Mouse (Mus musculus): ENCODE results near the gene Mpp3. TPM values are rescaled to one million over a fixed set of nuclear protein-coding genes. Genes with fewer than 3 reads are reported as not detected.

The Mpp3 gene
- polyA plus RNA-seq, 1 experiment from 2014 or later = 0.24 TPM

DNA sequence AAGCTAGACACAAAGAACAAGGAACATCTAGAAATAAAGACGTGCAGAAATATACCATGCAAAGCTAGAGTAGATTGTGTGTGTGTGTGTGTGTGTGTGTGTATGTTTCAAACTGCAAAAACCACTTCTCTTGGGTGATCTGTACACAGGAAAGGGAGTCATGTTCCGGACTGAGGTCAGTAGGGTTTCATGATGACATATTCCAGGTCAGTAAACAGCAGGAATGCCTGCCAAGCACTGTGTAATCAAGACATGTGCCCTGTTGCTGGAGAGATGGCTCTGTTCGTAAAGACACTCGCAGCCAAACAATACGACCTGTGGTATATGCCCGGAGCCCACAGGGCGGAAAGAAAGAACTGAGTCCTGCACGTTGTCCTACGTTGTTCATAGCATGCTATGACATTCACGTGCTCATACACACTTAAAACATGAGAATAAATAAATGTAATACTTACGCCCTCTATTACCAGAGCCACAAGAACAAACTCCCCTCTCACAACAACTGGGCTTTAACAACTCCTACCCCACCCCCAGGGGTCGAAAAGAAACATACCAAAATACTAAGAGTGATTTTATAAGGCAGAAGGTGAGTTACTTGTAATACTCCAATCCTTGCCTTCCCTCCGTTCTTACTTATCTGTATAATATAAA, 11.4 kb upstream of the Mpp3 start:
- H3K27me3 ChIP-seq = peaks cover 12% of the 10 kb centered on the region
- no peaks in the 10 kb centered on the region for H3K4me1 ChIP-seq (replicated peaks)
- 0 out of 2 replicates have a peak, but pooled peaks have one; percentile 18 for ATAC-seq (ENCODE audit: insufficient read depth)
- H3K4me3 ChIP-seq (replicated peaks) = no peak overlapping the region
- H3K9ac ChIP-seq = no peak overlapping the region
- WGBS (ENCODE audit: insufficient replicate concordance) = 61% methylated on average over 13 of the region's 13 CpGs
- H3K4me2 ChIP-seq = no peak overlapping the region
- H3K36me3 ChIP-seq (replicated peaks) = no peaks in the 10 kb centered on the region
- H3K9me3 ChIP-seq (replicated peaks) = no peaks in the 10 kb centered on the region
- H3K27ac ChIP-seq (replicated peaks) = no peak overlapping the region

DNA sequence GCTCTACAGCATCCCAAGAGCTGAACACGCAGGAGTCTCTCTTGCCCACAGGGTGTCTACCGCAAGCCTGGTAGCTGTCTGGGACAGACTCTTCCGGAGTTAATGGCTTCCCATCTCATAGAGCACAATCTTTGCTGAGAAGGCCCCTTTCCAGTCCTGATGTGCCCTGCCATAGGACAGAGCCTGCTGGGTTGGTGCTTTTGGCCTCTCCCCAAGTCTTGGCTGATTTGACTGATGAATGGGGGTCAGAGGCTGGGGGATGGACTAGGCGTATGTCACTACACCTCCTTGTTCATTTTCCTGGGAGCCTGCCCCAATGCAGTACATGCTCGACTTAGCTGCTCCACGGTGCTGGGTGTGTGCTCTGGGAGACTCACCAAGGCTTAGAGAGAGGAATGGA, 9.5 kb upstream of the Mpp3 start:
- Histone ChIP-seq H3K9me3 (replicated peaks) (no peaks in the 10 kb centered on the region), H3K27ac (replicated peaks) (no peak overlapping the region), H3K4me2 (no peak overlapping the region), H3K9ac (no peak overlapping the region), H3K4me3 (replicated peaks) (no peak overlapping the region), H3K36me3 (replicated peaks) (no peaks in the 10 kb centered on the region), H3K27me3 (peaks cover 16% of the 10 kb centered on the region), H3K4me1 (replicated peaks) (no peaks in the 10 kb centered on the region)
- ATAC-seq (ENCODE audit: insufficient read depth) = no peak
- 75% methylated on average over 6 of the region's 6 CpGs for WGBS (ENCODE audit: insufficient replicate concordance)

GRCm38 (mm10) chr11:102036336-102036735, 8.1 kb upstream of the Mpp3 start:
- H3K4me1 ChIP-seq (replicated peaks) = no peaks in the 10 kb centered on the region
- ATAC-seq (ENCODE audit: insufficient read depth) = no peak
- 62% methylated on average over 7 of the region's 7 CpGs for WGBS (ENCODE audit: insufficient replicate concordance)

GRCm38 (mm10) chr11:102035456-102035960, 7.2 kb upstream of the Mpp3 start:
- Histone ChIP-seq H3K9ac (no peak overlapping the region), H3K27ac (replicated peaks) (no peak overlapping the region), H3K4me1 (replicated peaks) (no peaks in the 10 kb centered on the region; the same call in 1 of the 2 replicates), H3K36me3 (replicated peaks) (no peaks in the 10 kb centered on the region), H3K27me3 (peaks cover 20% of the 10 kb centered on the region), H3K9me3 (replicated peaks) (no peaks in the 10 kb centered on the region), H3K4me2 (no peak overlapping the region), H3K4me3 (replicated peaks) (no peak overlapping the region)
- no peak for ATAC-seq (ENCODE audit: insufficient read depth)
- WGBS (ENCODE audit: insufficient replicate concordance) = 69% methylated on average over 5 of the region's 5 CpGs

More at GRCm38 (mm10) chr11:102036336-102036735, 8.1 kb upstream of the Mpp3 start:
- no peak overlapping the region for H3K4me3 ChIP-seq (replicated peaks)
- H3K9ac ChIP-seq = no peak overlapping the region
- no peak overlapping the region for H3K27ac ChIP-seq (replicated peaks)
- H3K27me3 ChIP-seq = peaks cover 16% of the 10 kb centered on the region
- no peak overlapping the region for H3K4me2 ChIP-seq
- no peaks in the 10 kb centered on the region for H3K9me3 ChIP-seq (replicated peaks)
- H3K36me3 ChIP-seq (replicated peaks) = no peaks in the 10 kb centered on the region

DNA sequence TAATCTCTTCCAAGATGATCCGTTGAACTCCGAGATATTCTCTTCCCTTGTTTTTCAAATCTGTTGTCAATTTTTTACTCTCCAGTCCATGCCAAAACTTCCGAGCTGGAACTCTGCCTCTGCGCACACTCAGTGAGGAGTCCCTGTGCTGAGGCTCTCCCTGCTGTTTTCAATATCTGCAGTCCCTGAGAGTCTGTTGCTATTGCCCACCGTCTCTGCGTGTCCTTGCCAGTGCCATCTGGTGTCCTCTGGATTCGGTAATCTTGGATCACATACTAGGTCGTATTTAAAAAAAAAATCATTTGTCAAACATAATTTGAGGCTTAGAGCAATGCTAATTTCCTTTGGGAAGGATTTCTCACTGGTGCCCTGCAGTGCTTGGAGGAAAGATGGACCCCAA, 6.6 kb upstream of the Mpp3 start:
- no peak for ATAC-seq (ENCODE audit: insufficient read depth)

DNA sequence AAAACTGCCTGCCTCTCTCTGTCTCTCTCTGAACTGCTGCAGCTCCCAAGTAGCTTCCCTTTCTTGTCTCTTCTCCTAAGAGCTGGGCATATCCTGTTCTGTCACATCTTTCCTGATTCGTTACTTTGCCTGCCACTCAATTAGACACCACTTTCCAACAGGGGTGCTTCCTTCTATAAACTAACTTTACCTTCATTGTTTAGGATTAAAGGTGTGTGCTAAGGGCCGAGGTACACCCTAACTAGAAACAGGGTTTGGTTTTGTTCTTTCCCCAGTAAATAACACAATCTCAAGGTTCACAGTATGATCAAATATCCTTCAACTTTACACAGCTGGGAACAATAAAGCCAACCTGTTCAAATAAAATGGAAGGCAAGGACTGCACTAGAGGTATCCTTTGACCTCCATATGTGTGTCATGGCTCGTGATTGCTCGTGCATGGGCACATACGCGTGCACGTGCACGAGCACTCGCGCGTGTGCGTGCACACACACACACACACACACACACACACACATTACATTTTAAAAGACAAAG, 4.9 kb upstream of the Mpp3 start:
- WGBS (ENCODE audit: insufficient replicate concordance) = 67% methylated on average over 12 of the region's 12 CpGs

More for the DNA sequence above, 6.6 kb upstream of the Mpp3 start:
- peaks cover 25% of the 10 kb centered on the region for H3K27me3 ChIP-seq
- no peaks in the 10 kb centered on the region for H3K9me3 ChIP-seq (replicated peaks)
- no peak overlapping the region for H3K9ac ChIP-seq
- no peaks in the 10 kb centered on the region for H3K36me3 ChIP-seq (replicated peaks)
- H3K27ac ChIP-seq (replicated peaks) = no peak overlapping the region
- H3K4me3 ChIP-seq (replicated peaks) = no peak overlapping the region
- H3K4me1 ChIP-seq (replicated peaks) = peaks cover 6% of the 10 kb centered on the region
- WGBS (ENCODE audit: insufficient replicate concordance) = 73% methylated on average over 8 of the region's 8 CpGs
- no peak overlapping the region for H3K4me2 ChIP-seq

DNA sequence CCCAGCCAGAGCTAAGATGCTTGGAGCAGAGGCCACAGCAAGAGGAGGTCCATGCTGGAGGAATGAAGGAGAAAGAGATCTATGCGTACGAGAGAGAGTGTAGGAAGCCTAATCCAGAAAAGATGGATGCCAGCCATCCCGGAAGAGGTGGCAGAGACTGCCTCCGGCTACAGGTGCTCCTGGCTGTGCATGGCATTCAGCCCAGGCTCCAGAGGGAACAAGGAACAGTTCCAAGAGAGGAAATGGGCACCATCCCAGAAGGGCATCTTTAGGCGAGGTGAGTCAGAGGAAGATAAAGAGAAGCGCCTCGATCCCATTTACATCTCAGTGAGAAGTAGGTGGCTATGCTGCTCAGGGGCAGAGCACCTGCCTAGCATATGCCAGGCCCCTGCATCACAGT, 2.9 kb upstream of the Mpp3 start:
- H3K36me3 ChIP-seq (replicated peaks) = no peaks in the 10 kb centered on the region
- H3K27me3 ChIP-seq = peaks cover 47% of the 10 kb centered on the region
- H3K4me3 ChIP-seq (replicated peaks) = no peak overlapping the region
- ATAC-seq (ENCODE audit: insufficient read depth) = no peak
- no peaks in the 10 kb centered on the region for H3K9me3 ChIP-seq (replicated peaks)
- no peak overlapping the region for H3K27ac ChIP-seq (replicated peaks)
- 64% methylated on average over 7 of the region's 7 CpGs for WGBS (ENCODE audit: insufficient replicate concordance)
- no peak overlapping the region for H3K4me2 ChIP-seq
- H3K9ac ChIP-seq = no peak overlapping the region
- H3K4me1 ChIP-seq (replicated peaks) = peaks cover 29% of the 10 kb centered on the region

More for the DNA sequence above, 4.9 kb upstream of the Mpp3 start:
- H3K4me3 ChIP-seq (replicated peaks) = no peak overlapping the region
- no peak overlapping the region for H3K9ac ChIP-seq
- peaks cover 14% of the 10 kb centered on the region for H3K4me1 ChIP-seq (replicated peaks)
- no peaks in the 10 kb centered on the region for H3K9me3 ChIP-seq (replicated peaks)
- ATAC-seq (ENCODE audit: insufficient read depth) = no peak
- no peak overlapping the region for H3K27ac ChIP-seq (replicated peaks)
- peaks cover 39% of the 10 kb centered on the region for H3K27me3 ChIP-seq
- H3K4me2 ChIP-seq = no peak overlapping the region
- no peaks in the 10 kb centered on the region for H3K36me3 ChIP-seq (replicated peaks)

GRCm38 (mm10) chr11:102029966-102030365, 1.7 kb upstream of the Mpp3 start:
- no peak overlapping the region for H3K9ac ChIP-seq
- ATAC-seq (ENCODE audit: insufficient read depth) = no peak
- H3K27ac ChIP-seq (replicated peaks) = no peak overlapping the region
- H3K4me2 ChIP-seq = no peak overlapping the region
- peaks cover 59% of the 10 kb centered on the region for H3K27me3 ChIP-seq
- no peaks in the 10 kb centered on the region for H3K9me3 ChIP-seq (replicated peaks)
- no peak overlapping the region for H3K4me3 ChIP-seq (replicated peaks)
- no peaks in the 10 kb centered on the region for H3K36me3 ChIP-seq (replicated peaks)
- 46% methylated on average over 7 of the region's 7 CpGs for WGBS (ENCODE audit: insufficient replicate concordance)
- H3K4me1 ChIP-seq (replicated peaks) = peaks cover 31% of the 10 kb centered on the region

GRCm38 (mm10) chr11:102029304-102029703, 1.0 kb upstream of the Mpp3 start:
- Histone ChIP-seq H3K9me3 (replicated peaks) (no peaks in the 10 kb centered on the region), H3K27ac (replicated peaks) (no peak overlapping the region), H3K4me3 (replicated peaks) (no peak overlapping the region), H3K27me3 (peaks cover 63% of the 10 kb centered on the region), H3K4me1 (replicated peaks) (peaks cover 31% of the 10 kb centered on the region), H3K4me2 (no peak overlapping the region), H3K9ac (no peak overlapping the region), H3K36me3 (replicated peaks) (no peaks in the 10 kb centered on the region)
- no peak for ATAC-seq (ENCODE audit: insufficient read depth)
- WGBS (ENCODE audit: insufficient replicate concordance) = 25% methylated on average over 4 of the region's 4 CpGs

GRCm38 (mm10) chr11:102027361-102028017, 772 bp downstream of the Mpp3 start:
- WGBS (ENCODE audit: insufficient replicate concordance) = 9% methylated on average over 12 of the region's 12 CpGs
- ATAC-seq (ENCODE audit: insufficient read depth) = no peak
- H3K36me3 ChIP-seq (replicated peaks) = no peaks in the 10 kb centered on the region
- peak overlapping the region; percentile 56; the same call in 1 of the 2 replicates for H3K4me3 ChIP-seq (replicated peaks)
- H3K27me3 ChIP-seq = peaks cover 76% of the 10 kb centered on the region
- H3K9ac ChIP-seq = no peak overlapping the region
- H3K27ac ChIP-seq (replicated peaks) = no peak overlapping the region
- H3K9me3 ChIP-seq (replicated peaks) = no peaks in the 10 kb centered on the region
- peaks cover 31% of the 10 kb centered on the region for H3K4me1 ChIP-seq (replicated peaks)
- H3K4me2 ChIP-seq = peak overlapping the region; percentile 81

GRCm38 (mm10) chr11:102026694-102027360, 1.4 kb downstream of the Mpp3 start:
- H3K27me3 ChIP-seq = peaks cover 83% of the 10 kb centered on the region
- H3K36me3 ChIP-seq (replicated peaks) = no peaks in the 10 kb centered on the region
- WGBS (ENCODE audit: insufficient replicate concordance) = under 1% methylated on average over 64 of the region's 73 CpGs
- peak; percentile 64 for ATAC-seq (ENCODE audit: insufficient read depth)
- H3K4me1 ChIP-seq (replicated peaks) = peaks cover 31% of the 10 kb centered on the region
- H3K27ac ChIP-seq (replicated peaks) = no peak overlapping the region
- peak overlapping the region; percentile 81 for H3K4me2 ChIP-seq
- no peaks in the 10 kb centered on the region for H3K9me3 ChIP-seq (replicated peaks)
- H3K4me3 ChIP-seq (replicated peaks) = peak overlapping the region; percentile 56
- peak overlapping the region; percentile 18; the same call in 1 of the 2 replicates for H3K9ac ChIP-seq

Measured in liver, embryonic 15.5 days (tissue).